Mouse (Mus musculus): ENCODE data around the gene Ip6k1. TPM values are rescaled to one million over a fixed set of nuclear protein-coding genes. Genes with fewer than 3 reads are reported as not detected.

Ip6k1 gene
- total RNA-seq, 2 experiments from 2014 or later = 153 to 160 TPM

DNA sequence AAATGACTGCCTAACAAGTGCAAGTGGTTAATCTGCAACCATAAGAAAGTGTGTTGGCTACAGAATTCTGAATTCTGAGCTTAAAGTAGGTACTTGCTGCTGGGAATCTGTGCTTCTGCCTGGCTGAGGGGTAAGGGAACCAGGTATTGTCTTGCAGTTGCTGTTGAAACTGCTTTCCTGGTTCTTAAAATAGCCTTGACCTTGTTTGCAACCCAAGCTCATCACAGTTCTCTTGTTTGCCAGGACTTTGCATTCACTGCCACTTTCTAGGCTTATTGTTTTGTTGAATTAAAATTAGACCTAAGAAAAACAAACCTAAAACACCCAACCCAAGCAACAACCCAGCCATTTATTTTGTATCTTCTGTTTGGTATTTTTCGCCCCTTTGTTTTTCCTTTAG is 18.4 kb downstream of the Ip6k1 start:
- intact Hi-C loops (cut with DNase I) = no loop called here
- no peak for DNase-seq

DNA sequence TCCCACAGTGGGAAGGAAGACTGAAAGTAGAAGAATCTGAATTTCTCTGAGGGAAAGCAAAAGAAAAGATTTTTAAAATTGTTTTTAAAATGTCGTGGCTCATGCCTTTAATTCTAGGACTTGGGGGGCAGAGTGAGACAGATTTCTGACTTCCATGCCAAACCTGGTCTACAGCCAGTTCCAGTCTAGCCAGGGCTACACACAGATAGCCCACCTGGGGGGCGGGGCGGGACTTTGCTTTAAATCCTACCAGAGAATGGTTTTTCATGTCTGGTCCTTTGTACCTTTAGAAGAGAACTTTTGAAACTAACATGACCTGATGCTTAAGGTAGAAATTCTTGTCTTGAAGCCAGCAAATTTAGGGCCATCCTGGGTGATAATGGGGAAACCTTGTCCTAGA is 20.9 kb downstream of the Ip6k1 start:
- intact Hi-C loops (cut with DNase I) = no loop called here

DNA sequence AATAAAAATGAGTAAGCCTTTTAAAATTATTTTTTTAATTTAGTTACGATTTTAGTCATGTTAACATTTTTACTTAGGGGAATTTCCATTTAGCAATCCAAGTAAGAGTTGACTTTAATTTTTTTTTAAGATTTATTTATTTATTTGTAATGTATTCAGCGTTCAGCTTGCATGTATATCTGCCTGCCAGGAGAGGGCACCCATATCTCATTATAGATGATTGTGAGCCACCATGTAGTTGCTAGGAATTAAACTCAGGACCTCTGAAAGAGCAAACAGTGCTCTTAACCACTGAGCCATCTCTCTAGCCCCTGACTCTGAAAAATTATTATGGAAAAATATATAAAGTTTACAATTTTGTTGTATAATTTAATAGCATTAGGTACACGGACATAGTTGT is 24.3 kb downstream of the Ip6k1 start:
- DNase-seq = no peak
- intact Hi-C loops (cut with DNase I) = no loop called here

More for the DNA sequence above, 20.9 kb downstream of the Ip6k1 start:
- no peak for DNase-seq

DNA sequence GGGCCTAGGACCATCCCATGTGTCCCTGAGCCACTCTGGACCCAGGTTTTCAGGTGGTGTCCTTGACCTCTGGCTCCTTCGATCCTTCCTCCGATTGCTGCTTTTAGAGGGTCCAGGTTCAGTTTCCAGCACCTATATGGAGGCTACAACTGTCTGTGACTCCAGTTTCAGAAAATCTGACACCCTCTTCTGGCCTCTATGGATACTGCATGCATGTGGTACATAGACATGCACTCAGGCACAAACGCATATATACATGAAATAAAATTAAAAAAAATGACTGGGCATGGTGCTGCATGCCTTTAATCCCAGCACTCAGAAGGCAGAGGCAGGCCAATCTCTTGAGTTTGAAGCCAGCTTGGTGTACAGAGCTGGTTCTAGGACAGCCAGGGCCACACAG is 25.6 kb downstream of the Ip6k1 start:
- DNase-seq = no peak
- intact Hi-C loops (cut with DNase I) = no loop called here

DNA sequence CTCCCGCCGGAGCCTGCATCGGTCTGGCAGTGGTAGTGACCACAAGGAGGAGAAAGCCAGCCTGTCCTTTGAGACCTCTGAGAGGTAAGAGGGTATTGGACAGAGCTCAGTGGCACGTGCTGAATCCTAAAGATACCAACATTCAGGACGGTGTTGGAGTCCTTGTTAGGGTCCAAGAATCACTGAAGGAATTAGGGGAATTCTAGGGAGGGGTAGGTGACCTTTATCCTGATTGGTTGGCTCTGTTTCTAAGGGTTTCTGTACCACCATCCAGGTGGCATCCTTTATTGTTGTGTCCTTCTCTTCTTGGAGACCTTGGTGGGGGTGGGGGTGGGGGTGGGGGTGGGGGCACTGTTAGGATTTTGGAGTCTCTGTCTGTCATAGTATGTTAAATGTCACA is 29.8 kb downstream of the Ip6k1 start:
- DNase-seq = no peak
- intact Hi-C loops (cut with DNase I) = no loop called here

DNA sequence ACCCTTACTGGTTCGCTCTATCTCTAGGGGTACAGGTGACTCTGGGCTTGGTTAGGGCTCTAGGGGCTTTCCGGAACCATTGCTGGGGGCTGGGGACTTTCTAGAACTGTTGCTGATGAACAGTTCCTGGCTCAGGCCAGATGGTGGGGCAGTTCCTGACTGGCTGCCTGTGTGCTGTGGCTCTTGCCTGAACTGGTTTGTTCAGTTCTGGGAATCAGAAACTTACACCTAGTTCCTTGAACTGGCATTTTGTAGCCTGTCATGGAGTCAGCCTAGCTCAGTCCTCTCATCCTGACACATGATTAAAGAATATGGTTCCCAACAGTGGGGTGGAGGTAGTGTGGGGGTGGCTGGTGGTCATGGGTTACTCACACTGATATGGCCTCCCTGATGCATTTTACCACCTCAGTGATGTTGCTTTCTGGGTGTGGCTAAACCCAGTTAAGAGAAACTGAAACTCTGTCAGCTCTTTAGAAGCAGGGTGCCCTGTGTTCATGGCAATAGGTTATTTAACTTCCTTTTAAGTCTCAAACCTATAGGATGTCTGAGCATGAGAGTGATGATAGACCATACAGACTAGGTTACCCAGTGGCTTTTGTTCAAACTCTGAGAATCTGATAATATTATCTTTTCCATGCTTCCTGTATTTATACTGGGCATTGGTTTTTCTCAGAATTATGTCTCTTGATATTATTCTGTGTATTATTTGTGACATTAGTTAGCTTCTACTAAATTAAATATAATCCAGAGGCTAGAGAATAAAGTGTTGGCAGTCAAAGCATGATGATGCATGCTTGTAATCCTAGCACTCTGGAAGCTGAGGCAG is 33.2 kb downstream of the Ip6k1 start:
- intact Hi-C loops (cut with DNase I) = no loop called here
- DNase-seq = no peak

DNA sequence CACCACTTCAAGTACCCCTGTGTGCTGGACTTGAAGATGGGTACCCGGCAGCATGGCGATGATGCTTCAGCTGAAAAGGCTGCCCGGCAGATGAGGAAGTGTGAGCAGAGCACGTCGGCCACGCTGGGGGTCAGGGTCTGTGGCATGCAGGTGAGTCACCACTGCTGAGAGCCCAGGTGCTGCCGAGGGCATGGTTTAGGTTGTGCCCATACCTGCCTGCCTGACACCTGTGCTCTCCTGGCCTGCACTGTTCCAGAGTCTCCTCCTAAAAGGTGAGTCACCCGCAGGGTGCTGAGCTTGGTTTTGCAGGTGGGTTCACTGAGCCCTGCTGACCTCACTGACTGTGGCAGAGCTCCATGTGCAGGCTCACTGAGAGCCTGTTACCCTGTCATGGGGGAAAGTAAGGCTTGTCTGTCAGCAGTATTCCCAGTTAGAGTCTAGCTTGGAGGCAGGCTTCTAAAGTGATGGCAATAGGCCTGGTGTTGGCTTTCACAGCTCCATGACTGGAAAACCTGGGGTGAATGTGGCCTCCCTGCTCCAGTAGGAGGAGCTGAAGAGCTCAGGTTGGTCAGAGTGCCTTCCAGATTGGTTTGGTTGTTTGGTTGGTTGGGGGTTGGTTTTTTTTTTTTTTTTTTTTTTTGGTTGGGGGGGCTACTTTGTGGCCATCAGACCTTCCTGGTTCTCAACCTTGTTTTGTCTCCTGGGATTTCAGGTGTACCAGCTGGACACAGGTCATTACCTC is 42.6 kb downstream of the Ip6k1 start:
- no peak for DNase-seq
- intact Hi-C loops (cut with DNase I) = loop anchor here (5.0 kb wide), 1 partner anchor 143 kb away; no protein-coding TSS in a partner anchor

DNA sequence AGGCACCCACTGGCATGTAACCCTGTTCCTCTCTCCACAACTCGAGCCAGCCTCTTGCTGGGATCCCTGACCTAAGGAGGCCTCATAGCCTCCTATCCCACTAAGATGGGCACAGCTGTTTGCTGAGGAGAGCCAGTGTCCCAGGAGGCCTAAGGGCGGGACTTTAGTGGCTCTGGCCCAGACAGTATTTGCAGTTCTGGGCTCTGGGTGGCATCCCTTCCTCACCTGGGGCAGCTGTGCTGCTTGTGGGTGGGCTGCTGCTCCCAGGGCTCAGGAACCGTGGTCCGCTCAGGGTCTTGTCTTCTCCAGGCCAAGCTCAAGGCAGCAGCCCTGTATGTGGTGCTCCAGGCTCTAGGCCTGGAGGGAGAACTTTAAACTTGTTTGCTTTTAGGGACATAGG is 44.3 kb downstream of the Ip6k1 start:
- intact Hi-C loops (cut with DNase I) = loop anchor here (5.0 kb wide), 1 partner anchor 144 kb away; no protein-coding TSS in a partner anchor
- DNase-seq = no peak

DNA sequence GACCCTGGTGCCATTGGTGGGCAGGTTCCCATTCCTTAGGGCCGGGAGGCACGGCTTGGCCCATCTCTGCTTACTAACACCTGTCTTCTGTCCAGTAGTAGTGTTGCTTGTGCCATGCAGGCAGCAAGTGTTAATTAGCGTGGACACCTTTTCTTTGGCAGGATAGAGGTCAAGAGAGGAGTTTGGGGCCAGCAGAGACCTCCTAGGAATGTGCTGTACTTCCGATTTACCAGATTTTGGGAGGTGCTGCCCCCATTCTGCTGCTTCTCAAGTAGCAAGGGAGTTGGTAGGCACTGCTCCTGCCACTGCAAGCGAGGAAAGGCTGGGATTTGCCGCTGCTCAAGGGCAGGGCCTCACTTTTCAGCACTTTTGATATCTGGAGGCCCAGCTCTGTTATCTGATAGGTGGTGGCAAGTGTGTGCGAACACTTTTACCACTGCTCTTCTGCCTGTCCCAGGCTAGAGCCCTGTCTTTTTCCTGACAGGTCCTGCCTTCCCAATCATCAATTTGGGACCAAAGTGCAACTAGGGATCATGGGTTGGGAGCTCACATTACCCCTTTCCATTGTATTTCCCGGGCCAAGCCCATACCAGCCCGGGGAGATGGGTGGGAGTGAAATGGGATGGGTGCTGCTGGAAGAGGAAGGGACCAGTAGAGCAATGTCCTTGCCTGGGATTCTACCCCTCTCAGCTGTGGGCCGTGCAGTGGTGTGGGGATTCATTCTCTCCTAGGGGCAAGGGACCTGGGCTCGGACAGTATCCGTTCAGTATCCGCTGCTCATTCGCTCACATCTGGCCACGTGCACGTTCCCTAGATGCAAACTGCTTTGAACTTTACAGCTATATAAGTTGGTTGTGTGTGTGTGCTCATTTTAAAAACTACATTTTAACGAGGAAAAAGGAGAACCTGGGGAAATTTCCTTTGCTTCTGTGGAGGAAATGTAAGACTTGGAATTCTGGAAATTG is 45.6 kb downstream of the Ip6k1 start:
- intact Hi-C loops (cut with DNase I) = loop anchor here (5.0 kb wide), 1 partner anchor 146 kb away; no protein-coding TSS in a partner anchor
- no peak for DNase-seq

DNA sequence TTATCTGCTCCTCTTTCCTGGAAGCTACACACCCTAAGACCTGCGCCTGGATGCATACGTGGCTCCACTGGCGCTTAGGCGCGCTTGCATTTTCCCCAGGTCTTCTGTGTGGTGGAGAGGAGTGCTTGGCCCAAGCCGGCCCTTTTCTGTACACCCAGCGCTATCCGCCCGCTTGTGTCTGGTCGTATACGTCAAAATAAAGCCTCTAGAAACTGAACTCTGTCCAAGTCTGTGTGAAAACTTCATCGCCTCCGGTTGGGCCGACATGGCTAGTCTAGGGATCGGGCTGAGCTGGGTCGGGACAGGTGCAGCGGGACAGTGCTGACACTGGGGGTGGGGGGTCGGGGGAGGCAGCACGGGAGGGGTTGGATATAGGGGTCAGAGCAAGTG is 46.3 kb downstream of the Ip6k1 start:
- no peak for DNase-seq
- intact Hi-C loops (cut with DNase I) = loop anchor here (5.0 kb wide), 1 partner anchor 146 kb away; no protein-coding TSS in a partner anchor

DNA sequence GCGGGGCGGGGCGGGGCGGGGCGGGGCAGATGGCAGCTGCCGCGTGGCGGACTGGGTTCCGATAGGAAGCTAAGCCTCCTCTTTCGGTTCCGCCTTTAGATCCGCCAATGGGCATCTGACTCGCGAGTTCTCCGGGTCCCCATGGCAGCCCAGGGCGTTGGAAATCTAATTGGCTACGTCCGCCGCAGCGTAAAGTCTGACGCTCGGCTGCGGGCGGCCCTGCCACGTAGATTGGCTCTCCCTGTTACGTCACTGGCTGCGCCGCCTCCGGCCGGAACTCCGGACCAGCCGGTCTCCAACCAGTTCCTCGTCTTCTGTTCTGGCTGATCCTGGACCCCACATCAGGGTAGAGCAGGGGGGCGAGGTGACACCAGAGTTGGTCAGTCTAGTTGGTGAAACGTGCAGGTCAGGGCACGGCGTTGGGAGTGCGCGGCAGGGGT is 46.7 kb downstream of the Ip6k1 start, which contains the start of gene Gmppb:
Gene Gmppb, plus strand, starts transcription at position 227 of the 440 bp plus-strand sequence.
- DNase-seq = peak; percentile 96
- intact Hi-C loops (cut with DNase I) = loop anchor here (5.0 kb wide), 1 partner anchor 147 kb away; no protein-coding TSS in a partner anchor

DNA sequence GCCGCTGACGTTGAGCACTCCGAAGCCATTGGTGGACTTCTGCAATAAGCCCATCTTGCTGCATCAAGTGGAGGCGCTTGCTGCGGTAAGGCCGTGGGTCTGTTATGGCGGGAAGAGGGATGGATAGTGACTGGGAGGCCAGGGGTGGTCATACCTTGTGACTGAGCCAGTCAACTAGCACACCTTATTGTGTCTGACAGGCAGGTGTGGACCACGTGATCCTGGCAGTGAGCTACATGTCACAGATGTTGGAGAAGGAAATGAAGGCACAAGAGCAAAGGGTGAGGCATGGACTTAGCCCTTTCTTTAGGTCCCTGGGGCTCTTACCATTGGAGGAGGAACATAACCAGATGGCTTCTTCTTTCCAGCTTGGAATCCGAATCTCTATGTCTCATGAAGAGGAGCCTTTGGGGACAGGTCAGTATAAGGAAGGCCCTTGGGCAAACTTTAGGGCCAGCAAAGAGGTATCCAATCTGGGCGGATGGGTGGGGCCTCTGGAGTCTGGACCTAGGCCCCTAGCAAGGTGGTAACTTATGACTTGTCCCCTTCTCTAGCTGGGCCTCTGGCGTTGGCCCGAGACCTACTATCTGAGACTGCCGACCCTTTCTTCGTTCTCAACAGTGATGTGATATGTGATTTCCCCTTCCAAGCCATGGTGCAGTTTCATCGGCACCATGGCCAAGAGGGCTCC is 47.4 kb downstream of the Ip6k1 start:
- intact Hi-C loops (cut with DNase I) = loop anchor here (5.0 to 10.0 kb wide), 2 partner anchors 85 to 147 kb away; no protein-coding TSS in a partner anchor
- no peak for DNase-seq

DNA sequence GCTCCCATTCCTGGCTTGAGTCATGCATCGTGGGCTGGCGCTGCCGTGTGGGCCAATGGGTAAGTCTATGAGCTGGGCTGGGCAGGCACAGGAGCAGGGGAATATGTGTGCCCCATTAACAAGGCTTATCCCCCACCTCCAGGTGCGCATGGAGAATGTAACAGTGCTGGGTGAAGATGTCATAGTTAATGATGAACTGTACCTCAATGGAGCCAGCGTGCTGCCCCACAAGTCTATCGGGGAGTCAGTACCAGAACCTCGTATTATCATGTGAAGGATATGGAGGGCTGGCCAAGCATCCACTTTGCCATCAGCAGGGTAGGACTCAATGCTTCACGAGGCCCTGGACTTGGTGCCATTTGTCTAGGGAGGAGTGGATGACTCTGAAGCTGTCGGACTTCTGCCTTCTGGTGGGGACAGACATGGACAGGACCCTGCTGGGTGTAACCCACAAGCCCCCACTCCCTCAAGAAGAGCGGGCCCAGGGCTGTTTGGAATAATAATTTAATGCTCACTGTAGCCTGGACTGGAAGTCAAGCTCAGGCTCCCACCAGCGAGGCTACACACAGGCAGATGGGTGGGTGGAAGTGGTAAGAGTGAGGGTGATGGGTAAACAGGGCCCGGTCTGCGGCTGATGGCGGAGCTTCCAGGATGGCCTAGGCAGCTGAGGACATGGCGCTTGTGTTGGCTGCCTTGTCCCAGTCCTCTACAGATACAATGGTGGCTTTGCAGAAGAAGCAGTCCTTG is 49.1 kb downstream of the Ip6k1 start:
- no peak for DNase-seq
- intact Hi-C loops (cut with DNase I) = loop anchor here (10.0 kb wide), 1 partner anchor 87 kb away; no protein-coding TSS in a partner anchor

DNA sequence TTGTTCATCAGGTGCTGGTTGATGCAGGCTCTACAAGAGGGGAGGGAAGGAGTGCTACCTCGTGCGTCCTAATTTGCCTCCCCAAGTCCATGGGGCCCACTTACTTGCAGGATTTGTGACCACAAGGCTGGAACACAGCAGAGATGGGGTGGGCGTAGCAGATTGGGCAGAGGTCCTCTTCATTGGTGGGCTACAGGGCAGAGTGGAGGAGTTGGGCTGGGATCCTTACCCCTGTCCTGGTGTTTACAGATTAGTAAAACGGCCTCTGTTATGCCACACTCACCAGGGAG is 49.6 kb downstream of the Ip6k1 start:
- intact Hi-C loops (cut with DNase I) = loop anchor here (10.0 kb wide), 1 partner anchor 87 kb away; no protein-coding TSS in a partner anchor
- no peak for DNase-seq

DNA sequence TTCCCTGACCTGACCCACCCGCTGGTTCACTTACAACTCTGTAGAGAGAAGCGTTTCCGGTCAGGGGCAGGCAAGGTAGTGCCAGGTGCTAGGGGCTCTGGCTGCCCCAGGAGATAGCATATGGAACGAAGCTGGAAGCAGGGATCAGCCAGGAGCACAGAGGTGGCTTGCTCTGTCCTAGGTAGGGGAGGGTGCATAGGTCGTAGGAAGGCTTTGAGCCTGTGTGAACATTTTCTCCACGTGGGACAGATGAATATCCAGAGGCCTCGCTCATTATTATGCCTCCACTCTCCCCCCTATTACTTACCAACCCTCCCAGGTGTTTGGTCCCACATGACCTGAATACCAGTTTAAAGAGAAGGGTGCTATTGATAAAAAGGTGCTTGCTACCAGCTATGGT is 50.1 kb downstream of the Ip6k1 start:
- intact Hi-C loops (cut with DNase I) = loop anchor here (10.0 kb wide), 1 partner anchor 88 kb away; no protein-coding TSS in a partner anchor
- DNase-seq = no peak

DNA sequence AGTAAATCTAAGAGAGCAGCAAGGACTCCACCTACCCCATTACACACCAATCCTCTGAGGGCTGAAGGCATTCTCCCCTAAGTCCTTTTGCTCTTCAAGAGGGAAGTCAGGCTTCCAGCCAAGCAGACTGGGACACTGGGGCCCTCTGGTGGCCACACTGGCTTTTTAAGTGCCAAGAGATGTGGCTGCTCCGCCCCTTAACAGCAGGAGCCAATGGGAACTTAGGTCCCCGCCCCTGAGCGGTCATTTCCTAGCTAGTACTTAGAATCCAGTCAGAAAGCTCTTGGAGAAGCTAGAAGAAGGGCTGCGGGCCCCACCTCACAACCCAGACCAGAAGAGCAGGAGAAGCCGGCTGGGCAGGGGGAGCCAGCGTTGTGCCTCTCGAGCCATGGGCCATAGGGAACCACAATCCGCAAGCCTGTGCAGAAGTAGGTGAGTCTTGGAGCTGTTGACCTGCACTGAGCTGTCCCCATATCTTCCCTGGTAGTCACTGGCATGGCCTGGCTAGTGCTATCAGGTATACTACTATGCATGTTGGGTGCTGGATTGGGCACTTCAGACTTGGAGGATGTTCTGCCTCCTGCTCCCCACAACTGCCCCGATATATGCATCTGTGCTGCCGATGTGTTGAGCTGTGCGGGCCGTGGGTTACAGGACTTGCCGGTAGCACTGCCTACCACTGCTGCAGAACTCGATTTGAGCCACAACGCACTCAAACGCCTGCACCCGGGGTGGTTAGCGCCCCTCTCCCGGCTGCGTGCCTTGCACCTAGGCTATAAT is 50.8 kb downstream of the Ip6k1 start, which contains the start of gene Amigo3:
Gene Amigo3, plus strand, starts transcription at position 275 of the 780 bp plus-strand sequence.
- peak; percentile 95 for DNase-seq
- intact Hi-C loops (cut with DNase I) = loop anchor here (10.0 kb wide), 1 partner anchor 88 kb away; no protein-coding TSS in a partner anchor

DNA sequence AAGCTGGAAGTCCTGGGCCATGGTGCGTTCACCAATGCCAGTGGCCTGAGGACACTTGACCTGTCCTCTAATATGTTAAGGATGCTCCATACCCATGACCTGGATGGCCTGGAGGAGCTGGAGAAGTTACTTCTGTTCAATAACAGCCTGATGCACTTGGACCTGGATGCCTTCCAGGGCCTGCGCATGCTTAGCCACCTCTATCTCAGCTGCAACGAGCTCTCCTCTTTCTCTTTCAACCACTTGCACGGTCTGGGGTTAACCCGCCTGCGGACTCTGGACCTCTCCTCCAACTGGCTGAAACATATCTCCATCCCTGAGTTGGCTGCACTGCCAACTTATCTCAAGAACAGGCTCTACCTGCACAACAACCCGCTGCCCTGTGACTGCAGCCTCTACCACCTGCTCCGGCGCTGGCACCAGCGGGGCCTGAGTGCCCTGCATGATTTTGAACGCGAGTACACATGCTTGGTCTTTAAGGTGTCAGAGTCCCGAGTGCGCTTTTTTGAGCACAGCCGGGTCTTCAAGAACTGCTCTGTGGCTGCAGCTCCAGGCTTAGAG is 51.4 kb downstream of the Ip6k1 start:
- intact Hi-C loops (cut with DNase I) = loop anchor here (10.0 kb wide), 1 partner anchor 89 kb away; no protein-coding TSS in a partner anchor
- DNase-seq = no peak

Data from left cerebral cortex, postnatal 4 days (tissue).